Comparison of ENCODE assay signal across 11 mouse cellular contexts in the genomic region with DNA sequence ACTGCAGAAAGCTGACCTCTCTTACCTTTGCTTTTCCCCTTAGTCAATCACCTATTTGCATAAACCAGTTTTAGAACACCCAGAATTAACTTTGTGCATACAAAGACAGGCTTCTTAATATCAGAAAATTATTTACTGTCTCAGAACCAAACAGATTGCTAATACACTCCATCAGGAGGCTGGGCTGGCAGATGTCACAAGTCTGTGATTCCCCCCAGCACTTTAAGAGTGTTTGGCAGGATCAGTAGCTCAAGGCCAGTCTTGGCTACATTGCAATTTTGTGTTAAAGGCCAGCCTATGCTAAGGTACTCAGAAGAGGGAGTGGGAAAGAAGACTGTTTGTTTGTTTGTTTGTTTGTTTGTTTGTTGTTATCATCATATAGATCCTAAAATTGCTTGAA. TPM values are rescaled to one million over a fixed set of nuclear protein-coding genes. Genes with fewer than 3 reads are reported as not detected.
DNase-seq lines count a peak whose midpoint lies in the region; ATAC-seq and TF ChIP-seq lines count a peak whose summit lies in the region.
"Had no signal": no experiment of that assay in that cellular context is flagged by ENCODE, and none has a peak within 500 bp of the region (broad histone marks: within the 10 kb centered on the region; RNA-seq: fewer than 3 reads in every experiment).

No protein-coding gene starts in this region.

- no peaks in the 10 kb centered on the region for H3K36me3 ChIP-seq in intestine, embryonic 14.5 days (ENCODE audit: control insufficient read depth, insufficient read depth, low read length)
- H3K36me3 ChIP-seq in intestine, postnatal 0 days (ENCODE audit: control insufficient read depth, insufficient read depth), result no peaks in the 10 kb centered on the region
- H3K36me3 ChIP-seq in neural tube, embryonic 15.5 days, result no peaks in the 10 kb centered on the region
- H3K36me3 ChIP-seq: midbrain, embryonic 12.5 days had no signal

- no peak overlapping the region for H3K4me3 ChIP-seq in intestine, embryonic 14.5 days (ENCODE audit: low read depth, low read length)
- H3K4me3 ChIP-seq in intestine, postnatal 0 days (ENCODE audit: low read depth, low read length), result no peak overlapping the region
- H3K4me3 ChIP-seq in neural tube, embryonic 15.5 days (replicated peaks), result no peak overlapping the region
- H3K4me3 ChIP-seq: midbrain, embryonic 12.5 days had no signal

- no peak overlapping the region for H3K27ac ChIP-seq in intestine, embryonic 14.5 days (ENCODE audit: low read depth)
- no peak overlapping the region for H3K27ac ChIP-seq in intestine, postnatal 0 days (ENCODE audit: low read depth, low read length)
- no peak overlapping the region for H3K27ac ChIP-seq in neural tube, embryonic 15.5 days (replicated peaks)
- H3K27ac ChIP-seq: midbrain, embryonic 12.5 days had no signal

- peak; percentile 41 for DNase-seq in cerebellum, adult 9-10 months
- no peak for DNase-seq in cerebellum, adult 11-12 months
- DNase-seq in intestine, embryonic 14.5 days (ENCODE audit: low spot score), result no peak
- peak; percentile 24 for DNase-seq in retina, postnatal 1 day
- no peak for DNase-seq in retina, embryonic 14.5 days (ENCODE audit: low spot score)
- no peak for DNase-seq in kidney, adult 9 months
- DNase-seq: cerebellum, adult 11 months had no signal

- no peak overlapping the region for H3K9ac ChIP-seq in intestine, embryonic 14.5 days (ENCODE audit: low read length)
- no peak overlapping the region for H3K9ac ChIP-seq in intestine, postnatal 0 days (ENCODE audit: low read depth, low read length)
- H3K9ac ChIP-seq in neural tube, embryonic 15.5 days (replicated peaks), result peak overlapping the region; percentile 1; the same call in 1 of the 2 replicates
- H3K9ac ChIP-seq: midbrain, embryonic 12.5 days had no signal

- TF ChIP-seq CTCF in intestine, postnatal 0 days (IDR thresholded peaks at IDR 0.05; ENCODE audit: low read depth), result no peak

- peaks cover 4% of the 10 kb centered on the region; the same call in 1 of the 2 replicates for H3K4me1 ChIP-seq in intestine, embryonic 14.5 days (replicated peaks; ENCODE audit: control insufficient read depth, insufficient read depth, low read length)
- H3K4me1 ChIP-seq in intestine, postnatal 0 days (replicated peaks; ENCODE audit: control insufficient read depth, insufficient read depth, low read length), result 0 out of 2 replicates have a peak, but pooled peaks cover 4% of the 10 kb centered on the region
- H3K4me1 ChIP-seq in neural tube, embryonic 15.5 days, result peaks cover 27% of the 10 kb centered on the region

- no peak for ATAC-seq in intestine, embryonic 14.5 days (replicated peaks; ENCODE audit: low FRiP score, low TSS enrichment, low read depth)
- ATAC-seq in intestine, postnatal 0 days, result no peak
- ATAC-seq in neural tube, embryonic 15.5 days (ENCODE audit: low FRiP score), result no peak
- ATAC-seq: inflammation-experienced regulatory T-cells, adult 6 months had no signal

- H3K4me2 ChIP-seq in intestine, embryonic 14.5 days (ENCODE audit: low read length), result peak overlapping the region; percentile 33; the same call in 1 of the 2 replicates
- H3K4me2 ChIP-seq in intestine, postnatal 0 days (replicated peaks; ENCODE audit: low read depth), result no peak overlapping the region; the same call in 1 of the 2 replicates
- H3K4me2 ChIP-seq in neural tube, embryonic 15.5 days, result peak overlapping the region; percentile 35

- H3K9me3 ChIP-seq in intestine, embryonic 14.5 days (ENCODE audit: control insufficient read depth, low read length), result peaks cover 10% of the 10 kb centered on the region; the same call in 1 of the 2 replicates
- no peaks in the 10 kb centered on the region for H3K9me3 ChIP-seq in intestine, postnatal 0 days (ENCODE audit: control insufficient read depth)
- H3K9me3 ChIP-seq in neural tube, embryonic 15.5 days (replicated peaks), result no peaks in the 10 kb centered on the region

- no peaks in the 10 kb centered on the region for H3K27me3 ChIP-seq in intestine, embryonic 14.5 days (replicated peaks; ENCODE audit: control insufficient read depth, insufficient read depth, low read length)
- H3K27me3 ChIP-seq in intestine, postnatal 0 days (replicated peaks; ENCODE audit: control insufficient read depth, insufficient read depth, low read length), result no peaks in the 10 kb centered on the region
- no peaks in the 10 kb centered on the region for H3K27me3 ChIP-seq in neural tube, embryonic 15.5 days (replicated peaks)
- H3K27me3 ChIP-seq: midbrain, embryonic 12.5 days had no signal

RNA-seq across cellular contexts. Expression of a gene that starts 2.7 kb away (rescaled TPM):
- polyA plus RNA-seq in intestine, embryonic 14.5 days (2014; fragmentation: Nextera tagmentation; extraction: Ambion mirVana), result 6.1 and 7.0 TPM in 2 replicates
- 1.5 and 1.9 TPM in 2 replicates for polyA plus RNA-seq in intestine, postnatal 0 days (2015; fragmentation: Nextera tagmentation; extraction: Ambion mirVana)
- 4.8 and 5.0 TPM in 2 replicates for polyA plus RNA-seq in neural tube, embryonic 15.5 days (2015; fragmentation: Nextera tagmentation; extraction: Ambion mirVana)

RNA-seq across cellular contexts. Expression of a gene that starts 39.6 kb away (rescaled TPM):
- polyA plus RNA-seq in intestine, embryonic 14.5 days (2014; fragmentation: Nextera tagmentation; extraction: Ambion mirVana), result 2.7 and 3.4 TPM in 2 replicates
- 6.4 and 10.8 TPM in 2 replicates for polyA plus RNA-seq in intestine, postnatal 0 days (2015; fragmentation: Nextera tagmentation; extraction: Ambion mirVana)
- 0.82 and 0.86 TPM in 2 replicates for polyA plus RNA-seq in neural tube, embryonic 15.5 days (2015; fragmentation: Nextera tagmentation; extraction: Ambion mirVana)

Comparison
In these comparisons a context has a peak if more than half of its experiments do, and no peak if none do; other contexts are left out.
1. DNase-seq: peak in cerebellum, adult 9-10 months (single experiment) and retina, postnatal 1 day (single experiment); none in cerebellum, adult 11-12 months (single experiment), intestine, embryonic 14.5 days (single experiment), retina, embryonic 14.5 days (single experiment) and kidney, adult 9 months (single experiment).